Mouse (Mus musculus) heart, embryonic 16.5 days (tissue): ENCODE results near the gene Col20a1. TPM values are rescaled to one million over a fixed set of nuclear protein-coding genes. Genes with fewer than 3 reads are reported as not detected.

Source experiments
- ATAC-seq: fragments of 200-750 bp; cut with Nextera tagmentation; replicated peaks from 2 replicates; pipeline ENCODE4 v1.8.0; 2017; ENCODE audit warnings: moderate number of reproducible peaks; ENCODE audit not compliant: insufficient read depth, low FRiP score; ENCODE audit errors: extremely low read depth
- H3K27ac ChIP-seq: fragments of 300-500 bp; sonication (generic); 2 replicates; pipeline ENCODE4 v1.5.1; 2014; ENCODE audit warnings: mild to moderate bottlenecking, low read length, control low read depth, moderate library complexity
- H3K27me3 ChIP-seq: fragments of 300-500 bp; sonication (generic); 2 replicates; pipeline ENCODE4 v1.6.1; 2014; ENCODE audit warnings: low read length, mixed read lengths; ENCODE audit not compliant: control insufficient read depth, insufficient read depth
- H3K36me3 ChIP-seq: fragments of 300-500 bp; sonication (generic); 2 replicates; pipeline ENCODE4 v1.6.1; 2014; ENCODE audit not compliant: control insufficient read depth, insufficient read depth
- H3K4me1 ChIP-seq: fragments of 300-500 bp; sonication (generic); 2 replicates; pipeline ENCODE4 v1.6.1; 2014; ENCODE audit warnings: low read length, mixed read lengths; ENCODE audit not compliant: control insufficient read depth, insufficient read depth
- H3K4me2 ChIP-seq: fragments of 300-500 bp; sonication (generic); 2 replicates; pipeline ENCODE4 v1.6.1; 2014; ENCODE audit warnings: low read depth, mild to moderate bottlenecking, control low read depth, low read length
- H3K4me3 ChIP-seq: fragments of 300-500 bp; sonication (generic); 2 replicates; pipeline ENCODE4 v1.5.1; 2014; ENCODE audit warnings: mild to moderate bottlenecking, control low read depth, low read length
- H3K9ac ChIP-seq: fragments of 300-500 bp; sonication (generic); 2 replicates; pipeline ENCODE4 v1.6.1; 2014; ENCODE audit warnings: low read length, control low read depth
- H3K9me3 ChIP-seq: fragments of 300-500 bp; sonication (generic); replicated peaks from 2 replicates; pipeline ENCODE4 v1.6.1; 2016; ENCODE audit warnings: low read length; ENCODE audit not compliant: control insufficient read depth
- WGBS: fragments of 180-500 bp; shearing (Covaris S2); extraction: QIAGEN DNeasy Blood & Tissue Kit; methylation state at CpG from one replicate; pipeline ENCODE4 v1.1.7; 2014; 5-methylcytosine and 5-hydroxymethylcytosine counted together
- polyA plus RNA-seq: library from polyadenylated mRNA; unstranded; fragments of >200 nt; fragmentation: Nextera tagmentation; extraction: Ambion mirVana; gene quantifications from 2 replicates; pipeline ENCODE4 v1.2.1, GENCODE M21; 2015

Col20a1 gene
- 0.07 and 0.30 TPM in 2 replicates for polyA plus RNA-seq

GRCm38 (mm10) chr2:180986449-180986848 is at the start of gene Col20a1:
TSS of gene Col20a1 (plus strand) at chr2:180986535.
- Histone ChIP-seq H3K36me3 (peaks cover 7% of the 10 kb centered on the region; the same call in 1 of the 2 replicates), H3K9me3 (no peaks in the 10 kb centered on the region), H3K27ac (no peak within 1 kb of the TSS), H3K4me2 (no peak within 1 kb of the TSS), H3K27me3 (no peaks in the 10 kb centered on the region), H3K4me1 (peaks cover 8% of the 10 kb centered on the region), H3K4me3 (no peak within 1 kb of the TSS), H3K9ac (no peak within 1 kb of the TSS)
- ATAC-seq = no peak
- 48% methylated on average over 2 of the region's 2 CpGs for WGBS

- Histone ChIP-seq H3K9me3 (no peaks in the 10 kb centered on the region), H3K27me3 (no peaks in the 10 kb centered on the region), H3K4me3 (no peak overlapping the region), H3K4me2 (no peak overlapping the region), H3K27ac (no peak overlapping the region), H3K4me1 (peaks cover 11% of the 10 kb centered on the region), H3K9ac (no peak overlapping the region), H3K36me3 (no peaks in the 10 kb centered on the region)
- ATAC-seq = no peak
These were observed 46.1 kb upstream of the Col20a1 start for GRCm38 (mm10) chr2:180940187-180940586.

DNA sequence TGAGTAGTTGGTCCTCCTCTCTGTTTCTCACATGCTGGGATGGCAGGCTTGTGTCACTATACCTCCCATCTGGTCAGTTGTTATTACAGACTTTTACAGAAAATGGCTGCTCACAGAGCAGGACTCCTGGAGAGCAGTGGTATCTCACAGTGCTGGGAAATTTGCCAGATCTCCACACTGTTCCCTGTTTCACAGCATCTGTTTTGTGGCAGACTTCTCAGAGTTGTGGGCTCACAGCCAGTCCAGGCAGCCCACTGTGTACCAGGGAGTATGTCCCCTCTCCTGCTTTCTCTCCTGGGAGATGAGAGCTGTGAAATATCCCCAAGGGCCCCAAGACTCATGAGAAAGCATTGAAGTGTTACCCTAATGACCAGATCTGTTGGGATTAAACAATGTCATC is 44.5 kb upstream of the Col20a1 start:
- Histone ChIP-seq H3K4me1 (peaks cover 11% of the 10 kb centered on the region), H3K27ac (peak overlapping the region; percentile 78), H3K27me3 (no peaks in the 10 kb centered on the region), H3K9me3 (no peaks in the 10 kb centered on the region), H3K4me3 (no peak overlapping the region), H3K9ac (no peak overlapping the region), H3K36me3 (no peaks in the 10 kb centered on the region), H3K4me2 (no peak overlapping the region)
- peak; percentile 65; the same call in 1 of the 2 replicates for ATAC-seq

DNA sequence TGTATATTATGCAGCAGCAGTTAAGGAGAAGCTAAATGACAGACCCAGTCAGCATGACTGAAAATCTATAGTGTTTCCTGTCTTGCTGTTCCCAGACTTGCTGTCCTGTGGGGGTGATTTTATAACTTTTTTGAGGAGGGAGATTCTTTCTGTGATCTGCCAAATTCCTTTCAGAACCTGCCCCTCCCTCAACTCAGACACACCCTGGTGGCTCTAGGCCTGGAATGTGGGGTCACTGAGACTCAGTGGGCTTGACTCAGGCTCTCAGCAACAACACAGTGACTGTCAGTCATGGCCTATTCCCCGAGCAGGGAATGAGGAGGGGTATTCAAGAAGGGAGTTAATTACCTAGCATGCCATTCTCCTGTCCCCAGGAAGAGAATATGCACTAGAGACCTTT is 36.4 kb upstream of the Col20a1 start:
- H3K36me3 ChIP-seq = no peaks in the 10 kb centered on the region
- H3K9me3 ChIP-seq = no peaks in the 10 kb centered on the region
- no peak overlapping the region for H3K4me2 ChIP-seq
- ATAC-seq = no peak
- no peak overlapping the region for H3K9ac ChIP-seq
- peaks cover 23% of the 10 kb centered on the region for H3K27me3 ChIP-seq
- H3K27ac ChIP-seq = no peak overlapping the region
- 32% methylated on average over 1 of the region's 1 CpGs for WGBS
- no peak overlapping the region for H3K4me3 ChIP-seq
- H3K4me1 ChIP-seq = peaks cover 2% of the 10 kb centered on the region; the same call in 1 of the 2 replicates

DNA sequence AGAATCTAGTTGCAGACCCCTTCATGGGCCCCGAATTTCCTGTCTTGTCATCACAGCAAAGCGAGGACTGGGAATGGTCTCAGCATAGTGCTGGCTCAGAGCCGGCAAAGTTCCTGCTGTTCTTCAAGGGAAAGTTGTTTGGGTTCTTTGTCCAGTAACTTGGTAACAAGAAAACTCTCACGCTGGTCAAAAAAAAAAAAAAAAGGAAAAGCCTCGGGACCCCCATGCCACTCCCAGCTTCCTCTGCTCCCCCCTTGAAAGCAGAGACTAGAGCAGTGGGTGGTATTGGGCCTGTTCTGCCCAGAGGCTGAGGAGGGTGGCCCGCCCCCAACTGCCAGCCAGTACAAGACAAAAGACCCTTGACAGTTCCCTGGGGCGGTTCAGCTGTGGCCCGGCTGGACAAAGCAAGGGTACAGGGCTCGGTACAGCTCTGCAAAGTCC is 33.6 kb upstream of the Col20a1 start:
- WGBS = 26% methylated on average over 9 of the region's 9 CpGs
- Histone ChIP-seq H3K4me2 (peak overlapping the region; percentile 69), H3K27ac (peak overlapping the region; percentile 11), H3K27me3 (peaks cover 38% of the 10 kb centered on the region), H3K4me1 (peaks cover 4% of the 10 kb centered on the region; the same call in 1 of the 2 replicates), H3K4me3 (peak overlapping the region; percentile 55), H3K36me3 (no peaks in the 10 kb centered on the region), H3K9me3 (no peaks in the 10 kb centered on the region), H3K9ac (peak overlapping the region; percentile 59)
- ATAC-seq = no peak

DNA sequence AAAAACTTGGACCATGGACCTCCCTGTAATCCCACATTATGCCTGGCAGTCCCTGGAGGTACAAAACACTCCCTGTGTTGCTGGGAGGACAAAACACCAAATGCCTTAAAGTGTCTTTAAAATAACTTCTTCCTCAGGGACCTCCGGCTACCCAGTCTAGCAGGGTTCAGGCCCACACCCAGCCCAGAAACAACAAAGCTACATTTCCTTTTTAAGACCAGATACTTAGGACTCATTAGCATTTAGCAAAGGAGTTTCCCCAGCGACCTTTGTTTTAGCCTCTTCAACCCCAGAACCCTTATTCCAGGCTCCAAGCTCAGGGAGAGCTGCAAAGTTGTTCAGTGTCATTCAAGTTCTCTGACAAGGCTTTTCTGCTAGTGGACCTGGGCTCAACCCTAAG is 32.7 kb upstream of the Col20a1 start:
- Histone ChIP-seq H3K9ac (peak overlapping the region; percentile 59), H3K4me3 (peak overlapping the region; percentile 55), H3K4me2 (peak overlapping the region; percentile 69), H3K27me3 (peaks cover 38% of the 10 kb centered on the region), H3K9me3 (no peaks in the 10 kb centered on the region), H3K4me1 (peaks cover 4% of the 10 kb centered on the region; the same call in 1 of the 2 replicates), H3K27ac (peak overlapping the region; percentile 11), H3K36me3 (no peaks in the 10 kb centered on the region)
- ATAC-seq = no peak
- WGBS = 40% methylated on average over 2 of the region's 2 CpGs

DNA sequence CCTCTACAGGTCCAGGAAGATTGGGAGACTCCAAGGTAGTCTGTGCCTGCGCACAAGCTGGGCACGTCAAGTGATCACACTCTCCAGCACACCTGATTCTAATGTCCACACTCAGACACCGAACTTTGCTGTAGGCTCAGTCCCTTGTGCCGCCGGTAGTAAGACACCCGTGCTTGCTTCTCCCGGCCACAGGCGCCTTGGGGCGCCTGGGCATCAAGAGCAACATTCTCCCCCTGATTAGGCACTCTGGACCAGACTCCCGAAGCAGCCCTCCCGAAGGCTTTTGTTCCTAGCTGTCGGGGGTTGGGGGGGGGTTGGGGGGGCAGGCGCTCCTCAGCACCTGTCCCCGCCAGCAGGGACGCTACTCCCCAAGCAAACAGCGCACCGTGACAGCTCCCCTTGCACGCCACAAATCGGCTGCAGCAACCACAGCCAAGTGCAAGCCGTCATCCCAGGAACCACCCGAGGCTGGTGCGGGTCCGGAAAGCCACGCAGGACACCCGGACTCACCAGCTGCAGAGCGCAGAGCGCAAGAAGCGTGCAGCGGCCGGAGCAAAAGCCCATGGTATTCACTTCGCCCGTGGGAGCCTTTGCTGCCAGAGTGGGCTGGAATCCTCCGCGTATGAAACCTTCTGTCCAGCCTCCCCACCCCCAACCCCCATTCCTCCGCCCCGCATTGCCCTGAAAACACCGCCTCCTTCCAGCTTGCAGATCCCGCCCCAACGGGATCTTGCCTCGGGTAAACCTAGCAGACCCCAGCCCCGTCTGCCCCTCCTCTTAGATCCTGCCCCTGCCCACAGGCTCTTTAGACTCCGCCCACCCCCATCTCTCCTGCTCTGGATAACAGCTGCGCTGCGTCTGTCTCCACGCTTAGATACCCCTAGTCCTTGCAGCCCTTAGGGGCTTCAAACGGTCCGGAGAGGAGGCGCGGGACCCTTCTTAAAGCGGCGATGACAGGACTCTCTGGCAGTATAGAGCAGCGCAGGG is 32.0 kb upstream of the Col20a1 start, which contains the start of gene Nkain4:
Nkain4 (minus strand) TSS at position 639 of the 987 bp plus-strand sequence.
- no peaks in the 10 kb centered on the region for H3K9me3 ChIP-seq
- H3K9ac ChIP-seq = peak within 1 kb of the TSS; percentile 59
- H3K36me3 ChIP-seq = no peaks in the 10 kb centered on the region
- H3K27me3 ChIP-seq = peaks cover 38% of the 10 kb centered on the region
- H3K4me2 ChIP-seq = peak within 1 kb of the TSS; percentile 69
- peaks cover 4% of the 10 kb centered on the region; the same call in 1 of the 2 replicates for H3K4me1 ChIP-seq
- WGBS = 2% methylated on average over 52 of the region's 52 CpGs
- peak within 1 kb of the TSS; percentile 16 for H3K27ac ChIP-seq
- ATAC-seq = peak; percentile 78
- H3K4me3 ChIP-seq = peak within 1 kb of the TSS; percentile 55

DNA sequence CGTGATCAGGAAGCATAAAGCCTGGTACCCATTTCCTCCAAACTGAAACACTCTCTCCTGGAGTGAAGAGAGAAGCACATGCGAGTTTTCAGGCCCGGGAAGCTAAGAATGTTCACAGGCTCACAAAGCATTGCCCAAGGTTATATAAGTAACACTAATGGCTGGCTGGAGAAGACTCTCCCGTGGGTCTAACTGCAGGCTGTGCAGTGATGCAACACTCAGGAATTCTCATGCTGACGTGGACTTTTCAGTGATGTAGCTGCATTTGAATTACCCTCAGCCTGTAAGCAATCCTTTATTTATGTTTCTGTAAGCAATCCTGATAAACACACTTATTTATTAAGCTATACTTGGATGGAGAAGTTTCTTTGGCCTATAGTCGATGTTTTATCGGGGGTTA is 26.7 kb upstream of the Col20a1 start:
- WGBS = 64% methylated on average over 7 of the region's 7 CpGs
- H3K4me1 ChIP-seq = peaks cover 21% of the 10 kb centered on the region
- H3K9ac ChIP-seq = no peak overlapping the region
- H3K4me2 ChIP-seq = no peak overlapping the region
- H3K27me3 ChIP-seq = peaks cover 18% of the 10 kb centered on the region
- H3K9me3 ChIP-seq = no peaks in the 10 kb centered on the region
- H3K36me3 ChIP-seq = no peaks in the 10 kb centered on the region
- no peak overlapping the region for H3K4me3 ChIP-seq
- H3K27ac ChIP-seq = no peak overlapping the region
- no peak for ATAC-seq

- peaks cover 12% of the 10 kb centered on the region for H3K27me3 ChIP-seq
- no peak for ATAC-seq
- H3K27ac ChIP-seq = no peak overlapping the region
- no peaks in the 10 kb centered on the region for H3K36me3 ChIP-seq
- H3K9me3 ChIP-seq = no peaks in the 10 kb centered on the region
- H3K4me2 ChIP-seq = no peak overlapping the region
- 61% methylated on average over 3 of the region's 3 CpGs for WGBS
- H3K9ac ChIP-seq = no peak overlapping the region
- peaks cover 17% of the 10 kb centered on the region for H3K4me1 ChIP-seq
- H3K4me3 ChIP-seq = no peak overlapping the region
These were observed 26.1 kb upstream of the Col20a1 start for GRCm38 (mm10) chr2:180960187-180960586.
